Mouse (Mus musculus) liver, adult 2 months (tissue): ENCODE data around the gene Fam168a.

Source experiments
- CTCF ChIP-seq: fragments of 200-500 bp; IDR thresholded peaks from 2 replicates; pipeline ENCODE4 v1.5.1; 2011; ENCODE audit warnings: low read depth, low read length, control low read depth
- POLR2A ChIP-seq: fragments of 200-500 bp; IDR thresholded peaks from 2 replicates; pipeline ENCODE4 v1.6.1; 2011; ENCODE audit warnings: low read length, control low read depth; ENCODE audit not compliant: insufficient read depth; ENCODE audit errors: extremely low read depth

DNA sequence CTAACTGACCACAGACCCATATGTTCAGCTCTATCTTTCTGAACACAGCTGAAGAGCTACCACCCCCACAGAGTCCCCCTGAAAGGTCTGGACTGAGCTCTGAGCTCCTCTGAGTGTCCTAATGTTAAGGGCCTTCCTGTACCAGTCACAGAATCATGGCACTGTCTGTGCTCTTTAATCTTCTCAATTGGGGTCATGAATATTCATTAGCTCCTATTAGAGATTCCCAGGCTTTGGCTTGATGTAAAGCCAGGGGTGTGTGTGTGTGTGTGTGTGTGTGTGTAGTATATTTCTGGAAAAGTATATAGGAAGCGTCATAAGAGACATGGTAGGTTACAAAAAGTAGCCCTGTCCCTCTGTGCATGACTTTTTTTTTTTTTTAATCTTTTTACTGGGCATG lies 23.2 kb upstream of the Fam168a start:
- no peak for TF ChIP-seq CTCF
- TF ChIP-seq POLR2A = no peak
